Mouse (Mus musculus) cortical plate, adult 2 months (tissue): ENCODE data around the gene Kif24.

Experiments
- CTCF ChIP-seq: fragments of 200-500 bp; IDR thresholded peaks from 2 replicates; pipeline ENCODE4 v1.5.1; 2011; ENCODE audit warnings: mild to moderate bottlenecking, control low read depth, low read length; ENCODE audit not compliant: insufficient read depth; ENCODE audit errors: extremely low read depth
- POLR2A ChIP-seq: fragments of 200-500 bp; IDR thresholded peaks from 2 replicates; pipeline ENCODE4 v1.6.1; 2011; ENCODE audit warnings: mild to moderate bottlenecking, low read length, control low read depth; ENCODE audit not compliant: insufficient read depth; ENCODE audit errors: extremely low read depth

- TF ChIP-seq POLR2A, result no peak
- no peak for TF ChIP-seq CTCF
Measured at GRCm38 (mm10) chr4:41407353-41407752, 57.3 kb downstream of the Kif24 start.
